Mouse (Mus musculus) myocyte (in vitro differentiated cells): ENCODE measurements at regions not wholly inside any gene's neighbourhood (a gene's known extent, or its start where the extent isn't known, plus 50 kb on each side); places are given as distances from the start of the nearest gene placed in this dataset.

ENCODE experiments used
- CEBPB ChIP-seq: IDR thresholded peaks from 2 replicates; pipeline ENCODE4 v1.6.1; 2011; ENCODE audit warnings: mild to moderate bottlenecking, moderate library complexity; ENCODE audit not compliant: poor library complexity, insufficient read depth, severe bottlenecking
- E2F4 ChIP-seq: IDR thresholded peaks from one replicate; pipeline ENCODE4 v1.6.1; 2011; ENCODE audit warnings: mild to moderate bottlenecking, control low read depth, moderate library complexity; ENCODE audit not compliant: insufficient read depth
- MAX ChIP-seq: IDR thresholded peaks from one replicate; pipeline ENCODE4 v1.6.1; 2011; ENCODE audit warnings: low read depth, mild to moderate bottlenecking, control low read depth
- MYOD1 ChIP-seq, 3 experiments: IDR thresholded peaks; one replicate each; pipeline ENCODE4 v1.6.1; 2011; ENCODE audit warnings: control low read depth in 2 of 3, low read depth in 2 of 3, mild to moderate bottlenecking in 2 of 3, moderate library complexity in 1 of 3; ENCODE audit not compliant: insufficient read length in 2 of 3, control insufficient read depth in 1 of 3
- POLR2A ChIP-seq: IDR thresholded peaks from one replicate; pipeline ENCODE4 v1.6.1; 2011; ENCODE audit warnings: low read depth, mild to moderate bottlenecking, control low read depth, moderate library complexity; ENCODE audit not compliant: insufficient read length
- POLR2AphosphoS2 ChIP-seq: IDR thresholded peaks from one replicate; pipeline ENCODE4 v1.6.1; 2011; ENCODE audit warnings: low read depth, control low read depth; ENCODE audit not compliant: insufficient read length
- REST ChIP-seq: IDR thresholded peaks from one replicate; pipeline ENCODE4 v1.6.1; 2011; ENCODE audit warnings: mild to moderate bottlenecking, control low read depth, moderate library complexity; ENCODE audit not compliant: insufficient read depth, insufficient read length
- SRF ChIP-seq: IDR thresholded peaks from one replicate; pipeline ENCODE4 v1.6.1; 2011; ENCODE audit warnings: low read depth; ENCODE audit not compliant: control insufficient read depth, insufficient read length
- TCF12 ChIP-seq: IDR thresholded peaks from one replicate; pipeline ENCODE4 v1.6.1; 2011; ENCODE audit warnings: mild to moderate bottlenecking, control low read depth; ENCODE audit not compliant: poor library complexity, insufficient read depth, severe bottlenecking
- TCF3 ChIP-seq: IDR thresholded peaks from one replicate; pipeline ENCODE4 v1.6.1; 2011; ENCODE audit warnings: low read depth, control low read depth; ENCODE audit not compliant: insufficient read length

GRCm38 (mm10) chr9:23116311-23116710 is 106.6 kb upstream of the Bmper start:
- TF ChIP-seq POLR2AphosphoS2 (no peak), POLR2A (no peak), TCF12 (no peak), MYOD1 (IDR thresholded peaks at IDR 0.05; ENCODE audit: control insufficient read depth in 1 of 3, insufficient read length in 2 of 3, low read depth in 2 of 3) (no peak), SRF (no peak), MAX (no peak), E2F4 (no peak), REST (no peak), TCF3 (no peak), CEBPB (no peak)
